ENCODE assay signal across 11 mouse cellular contexts in genomic region chr2:166148672-166149332, GRCm38 (mm10). TPM values are rescaled to one million over a fixed set of nuclear protein-coding genes. Genes with fewer than 3 reads are reported as not detected.
A peak's percentile ranks its signal among the peaks of the same experiment; 100 is the strongest.
DNase-seq lines count a peak whose midpoint lies in the region; ATAC-seq and TF ChIP-seq lines count a peak whose summit lies in the region.
"Had no signal": no experiment of that assay in that cellular context is flagged by ENCODE, and none has a peak within 500 bp of the region (broad histone marks: within the 10 kb centered on the region; RNA-seq: fewer than 3 reads in every experiment).

No protein-coding gene starts in this region.

- peak; percentile 40 to 44 for DNase-seq in heart, adult 2 months
- DNase-seq in heart, adult 8-10 months (ENCODE audit: low spot score): no peak
- DNase-seq in ovary, postnatal 36 days (ENCODE audit: low spot score): peak; percentile 50
- DNase-seq in ovary, postnatal 10 days (ENCODE audit: low spot score): no peak
- DNase-seq in intestine, embryonic 14.5 days (ENCODE audit: low spot score): peak; percentile 73
- no peak for DNase-seq in cerebellum, postnatal 4 days (ENCODE audit: low spot score in 2 of 2)
- no peak for DNase-seq in T-cell, adult 2 months (ENCODE audit: low spot score)
- DNase-seq: adrenal gland, adult 2 months; cerebellum, postnatal 36 days had no signal

- no peaks in the 10 kb centered on the region for H3K36me3 ChIP-seq in heart, adult 2 months (ENCODE audit: control insufficient read depth, insufficient read depth, low read length)
- H3K36me3 ChIP-seq in intestine, embryonic 14.5 days (ENCODE audit: control insufficient read depth, insufficient read depth, low read length): peaks cover 5% of the 10 kb centered on the region; the same call in 1 of the 2 replicates

- TF ChIP-seq POLR2A in heart, adult 2 months (IDR thresholded peaks at IDR 0.05; ENCODE audit: insufficient read depth, low read depth, low read length): no peak

- H3K27ac ChIP-seq in heart, adult 2 months: peak overlapping the region; percentile 26; the same call in 1 of the 2 replicates
- H3K27ac ChIP-seq in intestine, embryonic 14.5 days (ENCODE audit: low read depth): peak overlapping the region; percentile 43; the same call in 1 of the 2 replicates

- no peaks in the 10 kb centered on the region for H3K9me3 ChIP-seq in intestine, embryonic 14.5 days (ENCODE audit: control insufficient read depth, low read length)

- H3K79me2 ChIP-seq in heart, adult 2 months (replicated peaks; ENCODE audit: control insufficient read depth, insufficient read depth, low read length): no peaks in the 10 kb centered on the region

- ATAC-seq in intestine, embryonic 14.5 days (replicated peaks; ENCODE audit: low FRiP score, low TSS enrichment, low read depth): no peak
- ATAC-seq in frontal cortex, adult (ENCODE audit: low TSS enrichment): no peak

- H3K4me3 ChIP-seq in heart, adult 2 months: no peak overlapping the region
- no peak overlapping the region for H3K4me3 ChIP-seq in intestine, embryonic 14.5 days (ENCODE audit: low read depth, low read length)

- H3K4me2 ChIP-seq in intestine, embryonic 14.5 days (ENCODE audit: low read length): peak overlapping the region; percentile 23
- H3K4me2 ChIP-seq: midbrain, embryonic 11.5 days had no signal

- no peak for TF ChIP-seq CTCF in heart, adult 2 months (IDR thresholded peaks at IDR 0.05)

- no peaks in the 10 kb centered on the region for H3K27me3 ChIP-seq in heart, adult 2 months (ENCODE audit: control insufficient read depth, insufficient read depth, low read length)
- no peaks in the 10 kb centered on the region for H3K27me3 ChIP-seq in intestine, embryonic 14.5 days (replicated peaks; ENCODE audit: control insufficient read depth, insufficient read depth, low read length)

- no peak for TF ChIP-seq EP300 in heart, adult 2 months (IDR thresholded peaks at IDR 0.05; ENCODE audit: insufficient read depth, low read depth, low read length)

- H3K9ac ChIP-seq in heart, adult 2 months (ENCODE audit: low read depth, low read length): no peak overlapping the region
- H3K9ac ChIP-seq in intestine, embryonic 14.5 days (ENCODE audit: low read length): no peak overlapping the region

- WGBS in heart, adult 2 months: 54% methylated on average over 13 of the region's 13 CpGs
- WGBS in intestine, embryonic 14.5 days: 20% methylated on average over 13 of the region's 13 CpGs

- intact Hi-C loops in heart, adult 2 months (cut with DNase I): no loop called here

- H3K4me1 ChIP-seq in heart, adult 2 months (ENCODE audit: control insufficient read depth, insufficient read depth, low read length): peaks cover 9% of the 10 kb centered on the region
- H3K4me1 ChIP-seq in intestine, embryonic 14.5 days (replicated peaks; ENCODE audit: control insufficient read depth, insufficient read depth, low read length): peaks cover 70% of the 10 kb centered on the region

RNA-seq across cellular contexts. Expression of gene Sulf2, which starts 6.7 kb away (rescaled TPM):
- 10 to 100 TPM; 38.5 to 43.9 TPM for total RNA-seq in heart, adult 2 months (2021)
- 51.0 and 75.1 TPM in 2 replicates for polyA plus RNA-seq in heart, adult 2 months (2012; rRNA removed)
- 10 to 100 TPM; 35.9 to 47.8 (median 41.1) TPM for total RNA-seq in heart, adult 8-10 months (2022)
- polyA plus RNA-seq in intestine, embryonic 14.5 days (2014; fragmentation: Nextera tagmentation; extraction: Ambion mirVana): 134 TPM in 2 replicates

Comparison
In these comparisons a context has a peak if more than half of its experiments do, and no peak if none do; other contexts are left out.
1. DNase-seq: peak in heart, adult 2 months (2 of 2), ovary, postnatal 36 days (single experiment) and intestine, embryonic 14.5 days (single experiment); none in heart, adult 8-10 months (single experiment), ovary, postnatal 10 days (single experiment), cerebellum, postnatal 4 days (0 of 2) and T-cell, adult 2 months (single experiment).